Mouse (Mus musculus) CH12F3 (cell line): ENCODE measurements around the gene Rnf26.

Experiments used
- in situ Hi-C: fragments of 300-500 bp; cut with MboI; formaldehyde crosslinking; loops from 2 replicates; pipeline ENCODE4 v1.14.3; 2020; ENCODE audit warnings: low sequenced_read_pairs

The Rnf26 gene

DNA sequence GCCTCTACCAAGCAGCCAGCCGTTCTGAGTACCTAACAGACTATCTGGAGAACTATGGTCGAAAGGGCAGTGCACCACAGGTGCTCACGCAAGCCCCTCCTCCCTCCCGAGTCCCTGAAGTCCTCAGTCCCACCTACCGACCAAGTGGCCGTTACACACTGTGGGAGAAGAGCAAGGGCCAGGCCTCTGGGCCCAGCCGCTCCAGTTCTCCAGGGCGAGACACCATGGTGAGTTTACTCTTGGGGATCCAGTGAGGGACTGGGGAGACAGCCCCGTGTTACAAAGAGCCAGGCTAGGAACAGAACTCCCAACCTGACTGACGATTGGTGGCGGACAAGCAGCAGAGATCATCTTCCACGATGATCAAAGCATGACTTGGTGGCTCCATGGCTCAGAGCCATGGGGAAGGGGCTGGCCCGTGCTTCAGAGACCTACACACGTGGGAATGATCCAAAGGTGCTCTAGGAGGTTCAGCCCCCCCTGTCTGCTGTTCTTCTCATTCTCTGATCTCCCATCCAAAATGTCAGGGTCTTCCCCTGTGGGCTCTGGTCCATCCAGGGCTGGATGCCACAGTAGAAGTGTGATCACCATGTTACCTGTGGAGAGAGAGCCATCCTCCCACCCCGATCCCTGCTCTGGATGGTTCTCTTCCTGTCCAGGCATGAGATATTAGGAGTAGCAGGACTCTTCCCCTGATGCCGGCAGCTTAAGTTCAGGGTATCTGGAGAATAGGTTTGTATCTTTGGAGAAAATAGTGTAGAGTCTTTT is 37.1 kb downstream of the Rnf26 start:
- in situ Hi-C loops, result no loop called here

- in situ Hi-C loops, result no loop called here
These were observed 37.9 kb downstream of the Rnf26 start for GRCm38 (mm10) chr9:44075276-44075995.

- in situ Hi-C loops, result no loop called here
These were observed 38.7 kb downstream of the Rnf26 start for GRCm38 (mm10) chr9:44074395-44075275.

GRCm38 (mm10) chr9:44073115-44073514 is 40.2 kb downstream of the Rnf26 start:
- in situ Hi-C loops, result no loop called here

- in situ Hi-C loops, result no loop called here
These were observed 40.8 kb downstream of the Rnf26 start for GRCm38 (mm10) chr9:44072599-44072915.

DNA sequence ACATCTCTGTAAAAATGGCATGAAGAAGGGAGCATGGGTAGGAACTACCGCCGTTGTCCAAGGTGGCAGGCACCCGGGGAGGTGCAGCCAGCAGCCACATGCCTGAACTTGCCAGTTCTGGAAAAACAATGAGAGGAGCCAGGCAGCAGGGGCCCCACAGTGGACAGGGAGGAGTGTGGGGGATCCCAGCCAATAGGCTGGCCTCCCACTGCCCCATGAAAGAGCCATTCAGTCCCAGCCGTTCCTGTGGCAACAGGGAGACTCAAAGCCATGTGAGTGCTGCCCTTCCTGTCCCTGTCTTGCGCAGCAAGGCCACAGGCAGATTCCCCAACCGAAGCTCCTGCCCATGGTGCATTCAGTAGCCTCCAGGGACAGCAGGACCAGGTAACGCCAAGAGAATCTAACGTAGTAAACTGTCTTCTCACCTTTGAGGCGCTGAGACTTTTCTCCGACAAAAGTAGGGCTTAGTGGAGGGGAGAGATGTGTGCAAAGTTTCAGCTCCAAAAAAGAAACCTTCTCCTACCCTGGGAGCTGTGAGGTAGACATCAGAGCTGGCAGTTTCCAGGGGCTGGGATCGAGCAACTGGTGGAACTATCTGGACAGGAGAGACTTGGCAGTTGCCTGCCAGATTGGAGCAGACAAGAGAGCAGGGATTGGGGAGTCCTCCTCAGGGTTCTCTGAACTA is 41.3 kb downstream of the Rnf26 start:
- in situ Hi-C loops, result no loop called here

DNA sequence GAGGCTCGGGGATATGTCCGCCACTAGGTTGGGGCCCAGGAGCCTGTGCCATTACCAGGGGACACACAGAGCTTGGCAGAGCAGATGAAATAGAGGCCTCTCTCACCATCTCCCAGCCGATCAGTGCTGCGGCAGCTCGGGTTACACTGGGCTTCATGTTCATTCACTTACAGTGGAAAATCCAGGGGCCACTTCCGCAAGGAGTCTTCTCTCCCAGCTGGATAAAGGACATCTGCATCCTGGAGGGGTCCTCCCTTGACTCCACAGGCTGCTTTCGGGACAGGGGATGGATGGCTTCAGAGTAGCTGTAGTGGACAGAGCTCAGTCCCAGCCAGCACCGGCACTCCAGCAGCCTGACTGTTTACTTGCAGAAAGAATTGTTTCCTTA is 42.5 kb downstream of the Rnf26 start:
- in situ Hi-C loops, result no loop called here

GRCm38 (mm10) chr9:44070113-44070843 is 43.0 kb downstream of the Rnf26 start:
- in situ Hi-C loops, result no loop called here

DNA sequence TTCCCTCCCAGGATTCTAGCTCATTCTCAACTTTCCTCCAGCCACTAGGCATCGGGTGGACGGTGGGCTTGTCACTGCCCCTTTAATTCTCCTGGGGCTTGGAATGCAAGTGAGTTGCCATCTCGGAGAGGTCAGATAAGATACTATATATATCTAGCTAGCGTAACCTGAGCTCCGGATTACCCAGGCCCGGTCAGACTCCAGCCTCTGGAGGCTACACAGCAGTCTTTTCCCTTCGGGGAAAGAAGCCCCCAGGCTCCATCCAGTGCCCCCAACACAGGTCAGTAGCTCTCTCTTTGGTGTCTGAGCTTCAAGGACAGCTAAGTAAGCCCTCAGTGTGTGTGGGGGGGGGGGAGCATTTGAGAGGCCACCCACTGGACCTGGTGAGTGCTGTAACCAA is 44.1 kb downstream of the Rnf26 start:
- in situ Hi-C loops, result no loop called here

- in situ Hi-C loops, result no loop called here
These were observed 45.4 kb downstream of the Rnf26 start for GRCm38 (mm10) chr9:44067960-44068330.

GRCm38 (mm10) chr9:44067241-44067959 is 45.9 kb downstream of the Rnf26 start:
- in situ Hi-C loops, result no loop called here

DNA sequence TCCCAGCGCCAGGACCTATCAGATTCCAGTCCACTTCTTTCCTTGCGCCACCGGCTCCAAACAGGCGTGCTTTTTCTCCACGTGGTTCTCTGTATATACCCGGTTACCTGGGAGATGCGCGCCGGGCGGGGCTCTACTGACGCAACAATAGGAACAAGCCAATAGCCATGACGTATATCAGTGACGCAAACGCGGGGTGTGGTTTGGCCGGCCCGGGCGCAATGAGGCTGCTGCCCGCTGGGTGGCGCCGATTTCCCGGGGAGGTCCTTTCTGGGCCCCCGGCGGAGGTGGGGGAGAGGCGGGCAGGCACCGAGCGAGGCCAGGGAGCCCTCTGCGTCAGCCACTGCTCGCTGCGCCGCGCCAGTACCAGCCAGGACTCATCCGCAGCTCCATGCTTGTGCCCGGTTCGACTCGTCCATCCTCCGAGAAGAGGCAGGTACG is 46.5 kb downstream of the Rnf26 start, which contains the start of gene Usp2:
TSS of gene Usp2 (plus strand) at position 237 of the 441 bp plus-strand sequence.
- in situ Hi-C loops, result no loop called here

DNA sequence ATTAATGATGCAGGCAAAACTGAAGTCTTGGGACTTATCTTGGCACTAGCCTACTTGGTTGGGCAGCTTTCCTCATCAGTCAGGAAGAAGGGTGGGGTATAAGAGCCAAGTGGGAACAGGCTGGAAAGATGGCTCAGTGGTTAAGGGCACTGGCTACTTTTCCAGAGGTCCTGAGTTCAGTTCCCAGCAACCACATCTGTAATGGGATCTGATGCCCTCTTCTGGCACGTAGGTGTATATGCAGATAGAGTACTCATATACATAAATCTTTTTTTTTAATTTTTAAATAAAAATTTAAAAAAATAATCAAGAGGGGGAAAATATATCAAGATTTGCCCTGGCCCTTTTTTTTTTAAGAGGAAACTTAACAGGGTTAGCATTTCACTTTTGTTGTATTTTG is 48.1 kb downstream of the Rnf26 start:
- in situ Hi-C loops, result no loop called here

GRCm38 (mm10) chr9:44058606-44059005 is 54.7 kb downstream of the Rnf26 start:
- in situ Hi-C loops, result loop anchor here (10.0 kb wide), 1 partner anchor 64 kb away; no protein-coding TSS in a partner anchor

GRCm38 (mm10) chr9:44053936-44054335 is 59.4 kb downstream of the Rnf26 start:
- in situ Hi-C loops, result loop anchor here (10.0 kb wide), 1 partner anchor 59 kb away; no protein-coding TSS in a partner anchor

DNA sequence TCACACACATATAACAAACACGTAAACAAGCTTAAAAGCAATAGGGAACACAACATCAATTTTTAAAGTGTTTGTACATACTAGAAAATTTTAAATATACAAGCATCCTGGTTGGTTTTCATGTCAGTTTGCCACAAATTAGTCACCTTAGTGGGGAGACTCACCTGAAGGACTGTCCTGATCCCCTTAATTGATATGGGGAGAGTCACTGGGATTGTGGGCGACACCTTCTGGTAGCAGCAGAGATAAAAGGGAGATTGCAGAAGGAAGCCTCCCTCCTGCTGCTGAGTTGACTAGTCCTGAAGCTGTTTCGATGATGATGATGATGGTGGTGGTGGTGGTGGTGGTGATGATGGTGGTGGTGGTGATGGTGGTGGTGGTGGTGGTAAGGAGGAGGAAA is 60.5 kb downstream of the Rnf26 start:
- in situ Hi-C loops, result loop anchor here (10.0 kb wide), 1 partner anchor 58 kb away; no protein-coding TSS in a partner anchor

GRCm38 (mm10) chr9:44049381-44050165 is 63.7 kb downstream of the Rnf26 start:
- in situ Hi-C loops, result loop anchor here (10.0 kb wide), 1 partner anchor 55 kb away; no protein-coding TSS in a partner anchor
